Mouse (Mus musculus): ENCODE results near the gene Zyx. TPM values are rescaled to one million over a fixed set of nuclear protein-coding genes. Genes with fewer than 3 reads are reported as not detected.

The Zyx gene
- polyA plus RNA-seq, 1 experiment from 2014 or later: 203 TPM

DNA sequence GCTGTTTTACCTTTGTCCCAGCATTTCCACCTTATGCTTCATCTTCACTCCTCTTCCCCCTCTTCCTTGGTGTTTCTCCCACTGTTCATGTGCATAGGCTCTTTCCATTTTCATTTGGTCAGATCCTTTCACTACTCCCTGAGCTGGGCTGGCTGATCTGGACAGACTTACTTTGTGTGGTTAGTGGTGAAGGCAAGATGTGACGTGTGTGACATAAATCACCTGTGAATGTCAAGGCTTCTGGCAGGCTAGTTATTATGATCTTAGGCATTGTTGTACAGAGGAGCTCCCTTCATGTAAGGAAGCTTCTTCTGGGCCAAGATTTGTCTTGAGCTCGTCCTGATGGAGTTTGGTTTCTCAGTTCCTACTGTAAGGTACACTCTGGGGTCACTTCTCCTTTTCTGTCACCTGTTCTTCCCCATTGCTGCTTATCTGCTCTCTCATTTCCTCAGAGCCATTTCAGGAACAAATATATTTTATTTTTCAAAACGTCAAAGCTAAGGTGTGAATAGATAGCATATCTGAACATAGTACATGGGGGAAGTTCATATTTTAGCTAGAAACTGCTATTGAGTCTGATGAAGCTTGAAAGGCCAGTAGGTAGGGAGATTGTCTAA lies 47.7 kb downstream of the Zyx start:
- peak overlapping the region; percentile 55 for H3K27ac ChIP-seq (ENCODE audit: low read length)

GRCm38 (mm10) chr6:42398285-42398684 lies 48.9 kb downstream of the Zyx start:
- Histone ChIP-seq H3K9ac (ENCODE audit: low read length) (no peak overlapping the region), H3K4me1 (replicated peaks; ENCODE audit: control insufficient read depth, insufficient read depth, low read length) (peaks cover 11% of the 10 kb centered on the region; the same call in 1 of the 2 replicates), H3K4me2 (ENCODE audit: low read depth, low read length) (no peak overlapping the region), H3K27me3 (ENCODE audit: control insufficient read depth, insufficient read depth, low read depth, low read length) (no peaks in the 10 kb centered on the region), H3K4me3 (ENCODE audit: low read length) (no peak overlapping the region), H3K27ac (ENCODE audit: low read length) (no peak overlapping the region), H3K36me3 (ENCODE audit: control insufficient read depth, insufficient read depth, low read length) (no peaks in the 10 kb centered on the region), H3K9me3 (ENCODE audit: control insufficient read depth, low read length) (no peaks in the 10 kb centered on the region)
- 81% methylated on average over 3 of the region's 3 CpGs for WGBS
- no peak for ATAC-seq (ENCODE audit: low read depth)

More for the DNA sequence above, 47.7 kb downstream of the Zyx start:
- H3K9me3 ChIP-seq (ENCODE audit: control insufficient read depth, low read length): no peaks in the 10 kb centered on the region
- H3K9ac ChIP-seq (ENCODE audit: low read length): no peak overlapping the region
- ATAC-seq (ENCODE audit: low read depth): peak; percentile 24; the same call in 1 of the 2 replicates
- H3K4me3 ChIP-seq (ENCODE audit: low read length): no peak overlapping the region
- no peaks in the 10 kb centered on the region for H3K36me3 ChIP-seq (ENCODE audit: control insufficient read depth, insufficient read depth, low read length)
- H3K4me1 ChIP-seq (replicated peaks; ENCODE audit: control insufficient read depth, insufficient read depth, low read length): peaks cover 11% of the 10 kb centered on the region; the same call in 1 of the 2 replicates
- no peaks in the 10 kb centered on the region for H3K27me3 ChIP-seq (ENCODE audit: control insufficient read depth, insufficient read depth, low read depth, low read length)
- 49% methylated on average over 3 of the region's 3 CpGs for WGBS
- H3K4me2 ChIP-seq (ENCODE audit: low read depth, low read length): no peak overlapping the region

DNA sequence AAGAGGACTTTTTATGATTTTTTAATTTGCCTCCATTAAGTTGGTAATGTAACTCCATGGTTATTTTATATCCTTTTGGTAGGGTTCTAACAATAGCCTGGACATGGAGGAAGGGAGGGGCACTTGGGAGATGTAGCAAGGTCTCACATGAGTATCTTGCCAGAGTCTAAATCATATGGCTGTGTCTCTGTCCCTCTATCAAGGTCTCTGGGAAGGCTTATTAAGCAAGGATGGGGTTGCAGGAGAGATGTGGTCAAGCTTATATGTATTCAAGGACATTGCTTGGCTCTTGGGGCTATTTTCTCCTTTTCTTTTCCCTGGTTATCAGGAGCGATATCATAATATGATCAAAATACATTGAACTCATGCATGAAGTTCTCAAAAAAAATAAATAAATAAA lies 49.6 kb downstream of the Zyx start:
- no peaks in the 10 kb centered on the region for H3K27me3 ChIP-seq (ENCODE audit: control insufficient read depth, insufficient read depth, low read depth, low read length)
- H3K4me2 ChIP-seq (ENCODE audit: low read depth, low read length): no peak overlapping the region
- no peak overlapping the region for H3K27ac ChIP-seq (ENCODE audit: low read length)
- WGBS: 95% methylated on average over 1 of the region's 1 CpGs
- H3K4me1 ChIP-seq (replicated peaks; ENCODE audit: control insufficient read depth, insufficient read depth, low read length): peaks cover 11% of the 10 kb centered on the region; the same call in 1 of the 2 replicates
- H3K36me3 ChIP-seq (ENCODE audit: control insufficient read depth, insufficient read depth, low read length): no peaks in the 10 kb centered on the region
- H3K9ac ChIP-seq (ENCODE audit: low read length): no peak overlapping the region
- no peak overlapping the region for H3K4me3 ChIP-seq (ENCODE audit: low read length)
- no peak for ATAC-seq (ENCODE audit: low read depth)
- no peaks in the 10 kb centered on the region for H3K9me3 ChIP-seq (ENCODE audit: control insufficient read depth, low read length)

- Histone ChIP-seq H3K4me1 (replicated peaks; ENCODE audit: control insufficient read depth, insufficient read depth, low read length) (peaks cover 11% of the 10 kb centered on the region; the same call in 1 of the 2 replicates), H3K9ac (ENCODE audit: low read length) (no peak within 1 kb of the TSS), H3K27me3 (ENCODE audit: control insufficient read depth, insufficient read depth, low read depth, low read length) (no peaks in the 10 kb centered on the region), H3K4me3 (ENCODE audit: low read length) (no peak within 1 kb of the TSS), H3K36me3 (ENCODE audit: control insufficient read depth, insufficient read depth, low read length) (no peaks in the 10 kb centered on the region), H3K4me2 (ENCODE audit: low read depth, low read length) (no peak within 1 kb of the TSS), H3K9me3 (ENCODE audit: control insufficient read depth, low read length) (no peaks in the 10 kb centered on the region), H3K27ac (ENCODE audit: low read length) (no peak within 1 kb of the TSS)
- ATAC-seq (ENCODE audit: low read depth): no peak
- 83% methylated on average over 1 of the region's 1 CpGs for WGBS
These were observed 50.5 kb downstream of the Zyx start, which contains the start of gene Tas2r143 for GRCm38 (mm10) chr6:42399938-42400337. Tas2r143 (plus strand) TSS chr6:42400238.

DNA sequence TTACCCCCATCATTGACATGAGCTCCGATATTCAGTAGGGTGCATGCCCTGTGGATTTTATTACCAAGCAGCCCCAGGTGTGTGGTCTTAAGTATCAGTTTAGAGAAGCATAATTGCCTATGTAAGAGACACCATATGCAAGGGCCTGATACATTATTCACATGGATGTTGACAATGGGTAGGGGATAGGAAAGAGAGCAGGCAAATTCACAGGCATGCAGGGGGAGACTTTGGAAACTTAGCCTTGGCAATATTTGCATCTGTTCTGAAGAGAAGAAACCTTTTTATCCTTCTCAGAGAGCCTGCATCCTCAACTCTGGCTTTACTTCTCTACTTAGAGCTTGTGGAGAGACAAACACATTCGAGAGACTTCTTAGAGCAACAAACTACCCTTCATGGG lies 55.7 kb downstream of the Zyx start, which contains the start of gene Tas2r135:
Tas2r135 (plus strand) TSS at position 301 of the 400 bp plus-strand sequence.
- H3K9ac ChIP-seq (ENCODE audit: low read length): no peak within 1 kb of the TSS
- H3K4me1 ChIP-seq (replicated peaks; ENCODE audit: control insufficient read depth, insufficient read depth, low read length): no peaks in the 10 kb centered on the region
- H3K36me3 ChIP-seq (ENCODE audit: control insufficient read depth, insufficient read depth, low read length): no peaks in the 10 kb centered on the region
- no peak for ATAC-seq (ENCODE audit: low read depth)
- no peak within 1 kb of the TSS for H3K4me2 ChIP-seq (ENCODE audit: low read depth, low read length)
- no peaks in the 10 kb centered on the region for H3K9me3 ChIP-seq (ENCODE audit: control insufficient read depth, low read length)
- no peaks in the 10 kb centered on the region for H3K27me3 ChIP-seq (ENCODE audit: control insufficient read depth, insufficient read depth, low read depth, low read length)
- WGBS: 58% methylated on average over 2 of the region's 2 CpGs
- no peak within 1 kb of the TSS for H3K27ac ChIP-seq (ENCODE audit: low read length)
- no peak within 1 kb of the TSS for H3K4me3 ChIP-seq (ENCODE audit: low read length)

Other genes starting within 250 kb of the Zyx start
- gene Tas2r139, start 208.7 kb upstream of the Zyx start, polyA plus RNA-seq (2015; fragmentation: Nextera tagmentation; extraction: Ambion mirVana): not detected in 2 replicates
- not detected in 2 replicates for gene Tas2r144, start 134.3 kb upstream of the Zyx start, polyA plus RNA-seq (2015; fragmentation: Nextera tagmentation; extraction: Ambion mirVana)
- 47.7 and 52.5 TPM in 2 replicates for gene Gstk1, start 103.7 kb upstream of the Zyx start, polyA plus RNA-seq (2015; fragmentation: Nextera tagmentation; extraction: Ambion mirVana)
- 6.7 and 6.9 TPM in 2 replicates for gene Tmem139, start 87.7 kb upstream of the Zyx start, polyA plus RNA-seq (2015; fragmentation: Nextera tagmentation; extraction: Ambion mirVana)
- gene Casp2, start 84.6 kb upstream of the Zyx start, polyA plus RNA-seq (2015; fragmentation: Nextera tagmentation; extraction: Ambion mirVana): 67.9 and 71.4 TPM in 2 replicates
- 0.15 and 0.19 TPM in 2 replicates for gene Clcn1, start 62.9 kb upstream of the Zyx start, polyA plus RNA-seq (2015; fragmentation: Nextera tagmentation; extraction: Ambion mirVana)
- gene Fam131b, start 25.0 kb upstream of the Zyx start, polyA plus RNA-seq (2015; fragmentation: Nextera tagmentation; extraction: Ambion mirVana): 0.10 and 0.16 TPM in 2 replicates
- gene Epha1, start 23.6 kb downstream of the Zyx start, polyA plus RNA-seq (2015; fragmentation: Nextera tagmentation; extraction: Ambion mirVana): 18.5 and 18.8 TPM in 2 replicates
- gene Tas2r143, start 50.6 kb downstream of the Zyx start, polyA plus RNA-seq (2015; fragmentation: Nextera tagmentation; extraction: Ambion mirVana): not detected in 2 replicates
- gene Tas2r135, start 55.8 kb downstream of the Zyx start, polyA plus RNA-seq (2015; fragmentation: Nextera tagmentation; extraction: Ambion mirVana): not detected in 2 replicates
- gene Tas2r126, start 84.9 kb downstream of the Zyx start, polyA plus RNA-seq (2015; fragmentation: Nextera tagmentation; extraction: Ambion mirVana): not detected in 2 replicates
- gene Olfr458, start 115.6 kb downstream of the Zyx start, polyA plus RNA-seq (2015; fragmentation: Nextera tagmentation; extraction: Ambion mirVana): not detected in 2 replicates
- gene Olfr457, start 126.7 kb downstream of the Zyx start, polyA plus RNA-seq (2015; fragmentation: Nextera tagmentation; extraction: Ambion mirVana): 0.04 TPM in 1 of 2 replicates, not detected in the other
- 0.19 TPM in 1 of 2 replicates, not detected in the other for gene Olfr456, start 137.6 kb downstream of the Zyx start, polyA plus RNA-seq (2015; fragmentation: Nextera tagmentation; extraction: Ambion mirVana)
- gene Olfr455, start 198.0 kb downstream of the Zyx start, polyA plus RNA-seq (2015; fragmentation: Nextera tagmentation; extraction: Ambion mirVana): not detected in 2 replicates
- not detected in 2 replicates for gene Tcaf3, start 248.1 kb downstream of the Zyx start, polyA plus RNA-seq (2015; fragmentation: Nextera tagmentation; extraction: Ambion mirVana)